Mouse (Mus musculus) kidney, embryonic 14.5 days (tissue): ENCODE results near the gene Clnk. TPM values are rescaled to one million over a fixed set of nuclear protein-coding genes. Genes with fewer than 3 reads are reported as not detected.

ENCODE experiments used
- ATAC-seq: fragments of 200-750 bp; cut with Nextera tagmentation; 2 replicates; pipeline ENCODE4 v1.8.0; 2017; ENCODE audit warnings: moderate number of reproducible peaks, mild to moderate bottlenecking, moderate TSS enrichment, moderate library complexity; ENCODE audit not compliant: low FRiP score, low TSS enrichment
- H3K27ac ChIP-seq: fragments of 300-500 bp; sonication (generic); 2 replicates; pipeline ENCODE4 v1.5.1; 2014; ENCODE audit warnings: low read depth, mild to moderate bottlenecking, low read length, moderate library complexity, mixed read lengths
- H3K27me3 ChIP-seq: fragments of 300-500 bp; sonication (generic); 2 replicates; pipeline ENCODE4 v1.6.1; 2014; ENCODE audit warnings: mild to moderate bottlenecking, low read length; ENCODE audit not compliant: control insufficient read depth, insufficient read depth
- H3K36me3 ChIP-seq: fragments of 300-500 bp; sonication (generic); 2 replicates; pipeline ENCODE4 v1.6.1; 2014; ENCODE audit warnings: low read length, mixed read lengths; ENCODE audit not compliant: control insufficient read depth, insufficient read depth
- H3K4me1 ChIP-seq: fragments of 300-500 bp; sonication (generic); 2 replicates; pipeline ENCODE4 v1.6.1; 2014; ENCODE audit warnings: low read length, mixed read lengths; ENCODE audit not compliant: control insufficient read depth, insufficient read depth
- H3K4me2 ChIP-seq: fragments of 300-500 bp; sonication (generic); replicated peaks from 2 replicates; pipeline ENCODE4 v1.6.1; 2014; ENCODE audit warnings: low read depth, mild to moderate bottlenecking, low read length
- H3K4me3 ChIP-seq: fragments of 300-500 bp; sonication (generic); 2 replicates; pipeline ENCODE4 v1.5.1; 2014; ENCODE audit warnings: mild to moderate bottlenecking, low read length
- H3K9ac ChIP-seq: fragments of 300-500 bp; sonication (generic); 2 replicates; pipeline ENCODE4 v1.6.1; 2014; ENCODE audit warnings: low read depth, mild to moderate bottlenecking, low read length, moderate library complexity
- H3K9me3 ChIP-seq: fragments of 300-500 bp; sonication (generic); 2 replicates; pipeline ENCODE4 v1.6.1; 2016; ENCODE audit warnings: low read length; ENCODE audit not compliant: control insufficient read depth
- WGBS: fragments of 180-500 bp; shearing (Covaris S2); extraction: QIAGEN DNeasy Blood & Tissue Kit; methylation state at CpG from one replicate; pipeline ENCODE4 v1.1.7; 2014; 5-methylcytosine and 5-hydroxymethylcytosine counted together
- polyA plus RNA-seq: library from polyadenylated mRNA; unstranded; fragments of >200 nt; fragmentation: Nextera tagmentation; extraction: Ambion mirVana; gene quantifications from 2 replicates; pipeline ENCODE4 v1.2.1, GENCODE M21; 2014

Clnk gene
- polyA plus RNA-seq, 1 experiment from 2014 or later, result not detected

DNA sequence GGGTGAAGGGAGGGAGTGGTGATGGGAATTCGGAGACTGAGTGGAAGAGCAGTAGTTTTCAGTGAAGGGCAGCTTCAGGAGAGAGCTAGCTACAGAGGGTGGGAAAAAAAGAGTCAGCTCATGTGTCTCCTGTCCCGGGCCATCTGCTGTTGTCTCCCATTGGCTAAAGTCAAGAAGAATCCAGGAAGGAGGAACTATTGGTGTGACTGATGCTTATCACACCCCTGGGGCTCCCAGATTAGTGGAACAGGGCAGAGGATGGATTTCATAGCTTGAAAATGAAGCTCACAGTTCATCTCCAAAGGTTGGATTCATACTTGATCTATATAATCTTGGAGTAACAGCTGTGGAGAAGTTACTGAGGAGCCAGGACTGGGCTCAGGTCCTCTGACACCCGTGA, 13.6 kb downstream of the Clnk start:
- Histone ChIP-seq H3K4me1 (no peaks in the 10 kb centered on the region), H3K36me3 (no peaks in the 10 kb centered on the region), H3K4me3 (no peak overlapping the region), H3K9ac (no peak overlapping the region), H3K4me2 (no peak overlapping the region), H3K27ac (no peak overlapping the region), H3K27me3 (no peaks in the 10 kb centered on the region), H3K9me3 (no peaks in the 10 kb centered on the region)
- 59% methylated on average over 3 of the region's 3 CpGs for WGBS
- no peak for ATAC-seq

DNA sequence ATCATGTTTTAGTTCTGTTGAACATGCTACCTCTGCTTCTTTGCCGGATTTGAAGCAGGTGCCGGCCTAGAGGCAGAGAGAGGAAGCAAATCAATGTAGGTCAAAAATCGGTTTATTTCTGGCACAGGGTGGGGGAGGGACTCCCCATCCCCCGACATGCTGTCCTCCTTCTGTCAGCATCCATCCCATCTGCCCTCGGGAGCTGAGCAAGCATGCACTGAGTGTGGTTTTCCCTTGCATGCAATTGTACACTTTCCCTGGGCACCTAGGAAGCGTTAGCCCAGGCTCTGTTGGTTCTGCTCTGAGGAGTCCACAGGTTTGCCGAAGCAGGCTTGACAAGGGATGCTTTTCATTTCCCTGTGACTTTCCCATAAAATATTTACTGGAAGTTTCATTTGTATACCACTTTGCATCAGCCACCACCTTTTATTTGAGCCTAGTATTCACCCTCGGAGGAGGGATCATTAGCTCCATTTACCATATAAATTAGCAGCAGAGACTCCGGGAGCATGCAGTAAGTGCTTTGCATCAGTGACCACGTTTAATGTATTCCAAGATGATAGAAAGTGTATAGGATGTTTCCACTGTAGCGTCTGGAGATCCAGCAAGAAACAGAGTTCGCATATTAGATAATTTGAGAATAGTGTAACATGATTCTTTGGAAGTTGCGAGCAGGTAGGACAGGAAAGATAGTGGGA, 14.2 kb downstream of the Clnk start:
- no peak overlapping the region for H3K27ac ChIP-seq
- WGBS, result 61% methylated on average over 13 of the region's 13 CpGs
- no peaks in the 10 kb centered on the region for H3K27me3 ChIP-seq
- H3K4me1 ChIP-seq, result no peaks in the 10 kb centered on the region
- H3K9me3 ChIP-seq, result no peaks in the 10 kb centered on the region
- no peak for ATAC-seq
- H3K4me3 ChIP-seq, result no peak overlapping the region
- no peak overlapping the region for H3K4me2 ChIP-seq
- H3K36me3 ChIP-seq, result no peaks in the 10 kb centered on the region
- no peak overlapping the region for H3K9ac ChIP-seq

DNA sequence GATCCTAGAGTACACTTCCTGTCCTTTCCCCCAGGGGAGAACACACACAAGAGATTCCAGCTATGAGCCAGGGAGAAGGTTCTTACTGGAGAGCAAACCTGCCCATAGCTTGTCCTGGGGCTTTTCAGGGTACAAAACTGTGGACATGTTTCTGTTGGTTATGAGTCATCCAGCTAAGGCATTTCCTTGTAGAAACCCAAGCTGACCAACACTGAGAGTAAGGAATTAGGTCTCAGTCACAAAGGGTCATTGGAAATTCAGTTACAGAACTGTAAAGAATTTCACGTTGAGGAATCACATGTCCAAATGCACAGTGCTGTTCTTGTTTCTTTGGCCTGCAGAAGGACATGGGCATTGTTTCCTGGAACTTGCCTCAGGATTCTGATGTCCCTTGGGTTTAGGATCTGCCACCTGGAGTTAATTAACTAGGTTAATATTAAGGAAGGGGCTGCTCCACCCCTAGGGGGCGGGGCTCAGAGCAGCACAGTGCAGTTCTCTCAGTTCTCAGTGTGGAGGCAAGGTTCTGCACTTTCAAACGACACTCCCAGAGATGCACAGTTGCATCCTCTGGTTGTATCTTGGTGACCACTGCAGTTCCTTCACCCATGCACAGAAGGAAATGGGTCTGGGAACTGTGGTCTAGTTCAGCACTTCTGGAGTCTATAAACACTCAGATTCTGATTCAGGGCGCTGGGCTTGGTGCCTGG, 18.4 kb downstream of the Clnk start:
- H3K4me1 ChIP-seq, result no peaks in the 10 kb centered on the region
- 60% methylated on average over 4 of the region's 4 CpGs for WGBS
- H3K9ac ChIP-seq, result no peak overlapping the region
- no peaks in the 10 kb centered on the region for H3K9me3 ChIP-seq
- no peaks in the 10 kb centered on the region for H3K27me3 ChIP-seq
- no peaks in the 10 kb centered on the region for H3K36me3 ChIP-seq
- no peak overlapping the region for H3K4me2 ChIP-seq
- no peak for ATAC-seq
- H3K27ac ChIP-seq, result no peak overlapping the region
- H3K4me3 ChIP-seq, result no peak overlapping the region

DNA sequence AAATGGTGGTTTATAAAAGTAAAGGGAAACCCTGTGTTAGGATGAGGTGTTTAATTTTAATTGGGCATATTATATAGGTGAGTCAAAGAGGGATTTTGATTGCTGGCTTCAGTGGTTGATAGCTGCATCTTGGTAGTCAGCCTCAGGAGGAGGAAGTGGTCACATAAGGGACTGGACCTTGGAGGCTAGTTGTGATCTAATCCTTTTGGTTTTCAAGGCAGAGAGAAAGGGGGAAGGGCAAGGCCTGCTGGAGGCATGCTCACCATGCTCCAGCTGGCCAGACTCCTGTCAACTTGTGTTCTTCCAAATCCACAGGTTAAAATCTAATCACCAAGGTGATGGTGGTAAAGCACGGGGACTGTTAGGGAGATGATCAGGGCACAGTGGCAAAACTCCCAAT, 19.0 kb downstream of the Clnk start:
- Histone ChIP-seq H3K36me3 (no peaks in the 10 kb centered on the region), H3K9me3 (no peaks in the 10 kb centered on the region), H3K4me2 (no peak overlapping the region), H3K4me3 (no peak overlapping the region), H3K4me1 (no peaks in the 10 kb centered on the region), H3K27me3 (no peaks in the 10 kb centered on the region), H3K9ac (no peak overlapping the region), H3K27ac (no peak overlapping the region)
- ATAC-seq, result no peak
- 73% methylated on average over 1 of the region's 1 CpGs for WGBS

DNA sequence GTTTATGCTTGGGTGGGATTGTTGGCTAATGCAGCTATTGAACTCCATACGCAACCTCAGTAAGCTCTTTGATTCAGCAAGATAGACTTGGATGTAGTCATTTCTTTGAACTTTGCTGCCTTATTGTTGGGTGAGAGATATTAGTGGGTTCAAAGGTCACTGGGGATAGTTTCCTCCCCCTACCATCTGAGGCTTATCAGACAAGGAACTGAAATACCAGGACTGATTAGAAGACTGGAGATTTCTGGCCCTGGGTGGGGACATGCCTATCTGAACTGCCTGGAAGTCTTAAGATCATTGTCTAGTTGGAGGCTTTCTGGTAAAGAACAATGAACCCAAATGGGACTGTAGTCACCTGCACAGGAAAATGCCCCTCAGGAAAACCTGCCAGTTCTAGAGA, 26.4 kb downstream of the Clnk start:
- no peaks in the 10 kb centered on the region for H3K27me3 ChIP-seq
- H3K4me2 ChIP-seq, result no peak overlapping the region
- ATAC-seq, result no peak
- H3K27ac ChIP-seq, result no peak overlapping the region
- 90% methylated on average over 1 of the region's 1 CpGs for WGBS
- no peaks in the 10 kb centered on the region for H3K36me3 ChIP-seq
- H3K4me1 ChIP-seq, result no peaks in the 10 kb centered on the region
- no peaks in the 10 kb centered on the region for H3K9me3 ChIP-seq
- H3K9ac ChIP-seq, result no peak overlapping the region
- H3K4me3 ChIP-seq, result no peak overlapping the region

DNA sequence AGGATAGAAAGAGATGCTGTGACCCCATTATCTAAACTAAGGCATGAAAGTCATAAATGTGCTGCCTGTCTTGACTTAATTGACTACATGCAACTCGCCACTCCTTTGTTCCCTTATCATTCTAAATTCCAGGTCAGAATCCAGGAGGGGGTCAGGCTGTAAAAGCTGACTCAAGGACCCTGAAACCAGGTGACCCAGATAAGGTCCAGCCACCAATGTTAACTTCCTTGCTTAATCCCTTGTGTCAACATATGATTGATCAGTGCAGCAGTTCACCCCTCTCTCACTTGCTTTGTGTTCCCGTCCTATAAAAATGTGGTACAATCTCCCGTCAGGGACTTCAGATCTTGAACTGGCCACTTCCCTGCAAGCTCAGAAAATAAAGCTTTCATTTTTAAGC, 31.1 kb downstream of the Clnk start:
- Histone ChIP-seq H3K27ac (no peak overlapping the region), H3K4me2 (no peak overlapping the region), H3K4me3 (no peak overlapping the region), H3K27me3 (no peaks in the 10 kb centered on the region), H3K9me3 (no peaks in the 10 kb centered on the region), H3K4me1 (no peaks in the 10 kb centered on the region), H3K9ac (no peak overlapping the region), H3K36me3 (no peaks in the 10 kb centered on the region)
- WGBS, result 45% methylated on average over 3 of the region's 3 CpGs
- no peak for ATAC-seq

DNA sequence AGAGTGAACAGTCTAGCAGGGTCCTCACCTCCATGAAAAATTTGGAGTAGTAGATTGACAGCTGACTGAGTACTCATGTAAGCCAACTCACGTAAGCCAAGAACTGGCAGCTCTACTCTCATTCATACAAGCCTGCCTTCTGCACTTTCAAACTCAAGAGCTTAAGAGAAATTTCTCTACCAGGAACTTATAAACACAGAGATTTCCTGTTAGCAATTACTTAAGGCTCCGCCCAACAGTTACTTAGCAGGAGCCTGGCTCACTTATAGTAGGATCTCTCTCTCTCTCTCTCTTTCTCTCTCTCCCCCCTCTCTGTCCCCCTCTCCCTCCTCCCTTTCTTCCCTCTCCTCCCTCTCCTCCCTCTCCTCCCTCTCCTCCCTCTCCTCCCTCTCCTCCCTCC, 32.3 kb downstream of the Clnk start:
- 96% methylated on average over 2 of the region's 2 CpGs for WGBS
- H3K9ac ChIP-seq, result no peak overlapping the region
- H3K4me1 ChIP-seq, result no peaks in the 10 kb centered on the region
- H3K4me2 ChIP-seq, result no peak overlapping the region
- no peaks in the 10 kb centered on the region for H3K9me3 ChIP-seq
- H3K27me3 ChIP-seq, result no peaks in the 10 kb centered on the region
- no peak for ATAC-seq
- H3K27ac ChIP-seq, result no peak overlapping the region
- no peak overlapping the region for H3K4me3 ChIP-seq
- no peaks in the 10 kb centered on the region for H3K36me3 ChIP-seq

DNA sequence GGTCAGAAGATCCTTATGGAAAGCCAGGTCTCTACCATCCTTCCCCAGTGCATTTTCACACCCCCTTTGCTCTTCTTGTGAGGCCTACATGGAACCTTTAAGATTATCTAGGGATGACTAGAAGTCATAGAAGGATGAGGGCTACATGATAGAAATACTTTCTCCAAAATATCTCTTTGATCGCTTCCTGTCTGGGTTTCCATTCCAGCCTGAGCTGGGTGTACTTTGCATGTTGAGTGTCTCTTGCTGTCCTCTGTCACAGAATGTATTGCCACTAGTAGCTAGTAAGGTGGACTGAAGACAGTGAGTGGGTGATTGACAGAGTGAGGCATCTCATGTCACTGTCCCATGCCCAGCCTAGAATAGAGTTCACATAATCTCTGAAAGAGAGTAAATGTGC, 36.6 kb downstream of the Clnk start:
- Histone ChIP-seq H3K27ac (no peak overlapping the region), H3K4me1 (no peaks in the 10 kb centered on the region), H3K4me2 (no peak overlapping the region), H3K36me3 (no peaks in the 10 kb centered on the region), H3K9me3 (no peaks in the 10 kb centered on the region), H3K27me3 (no peaks in the 10 kb centered on the region), H3K4me3 (no peak overlapping the region), H3K9ac (no peak overlapping the region)
- ATAC-seq, result no peak
- WGBS, result 97% methylated on average over 1 of the region's 1 CpGs

DNA sequence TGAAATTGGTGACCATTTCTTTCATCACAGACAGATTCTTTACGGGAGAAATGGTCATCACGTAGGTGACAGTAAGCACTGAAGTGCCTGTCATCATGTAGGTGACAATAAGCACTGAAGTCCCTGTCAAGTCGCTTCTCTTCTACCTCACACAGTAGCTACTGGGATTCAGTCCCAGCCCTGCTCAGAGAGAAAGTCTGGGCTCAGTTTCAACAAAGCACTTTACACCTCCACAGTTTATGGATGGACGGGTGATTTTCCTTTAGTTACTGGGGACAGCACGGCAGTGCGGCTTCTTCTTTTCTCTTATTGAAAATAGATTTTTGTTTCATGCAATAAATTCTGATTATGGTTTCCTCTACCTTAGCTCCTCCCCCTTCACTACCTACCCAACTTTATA, 49.3 kb downstream of the Clnk start:
- WGBS, result 49% methylated on average over 6 of the region's 6 CpGs
- Histone ChIP-seq H3K27ac (no peak overlapping the region), H3K27me3 (no peaks in the 10 kb centered on the region), H3K4me2 (no peak overlapping the region), H3K4me3 (no peak overlapping the region), H3K4me1 (no peaks in the 10 kb centered on the region), H3K9me3 (no peaks in the 10 kb centered on the region), H3K36me3 (no peaks in the 10 kb centered on the region), H3K9ac (no peak overlapping the region)
- ATAC-seq, result no peak
